Mouse (Mus musculus) hindbrain, embryonic 10.5 days (tissue): ENCODE results near the gene Rpl9-ps6. TPM values are rescaled to one million over a fixed set of nuclear protein-coding genes. Genes with fewer than 3 reads are reported as not detected.

Source experiments
- DNase-seq: peaks from one replicate; pipeline ENCODE4 v3.0.0-alpha.2; 2017; ENCODE audit warnings: low spot score
- H3K27ac ChIP-seq: fragments of 300-500 bp; sonication (generic); 2 replicates; pipeline ENCODE4 v1.5.1; 2016; ENCODE audit warnings: mild to moderate bottlenecking, moderate library complexity
- H3K27me3 ChIP-seq: fragments of 300-500 bp; sonication (generic); 2 replicates; pipeline ENCODE4 v1.6.1; 2016; ENCODE audit warnings: mild to moderate bottlenecking; ENCODE audit not compliant: poor library complexity, insufficient read depth, severe bottlenecking
- H3K36me3 ChIP-seq: fragments of 300-500 bp; sonication (generic); 2 replicates; pipeline ENCODE4 v1.6.1; 2016; ENCODE audit warnings: mild to moderate bottlenecking, moderate library complexity
- H3K4me1 ChIP-seq: fragments of 300-500 bp; sonication (generic); replicated peaks from 2 replicates; pipeline ENCODE4 v1.6.1; 2016; ENCODE audit warnings: mild to moderate bottlenecking
- H3K4me3 ChIP-seq: fragments of 300-500 bp; sonication (generic); 2 replicates; pipeline ENCODE4 v1.5.1; 2016; ENCODE audit warnings: mild to moderate bottlenecking, moderate library complexity
- H3K9me3 ChIP-seq: fragments of 300-500 bp; sonication (generic); 2 replicates; pipeline ENCODE4 v1.6.1; 2016; ENCODE audit warnings: mild to moderate bottlenecking, moderate library complexity
- WGBS: fragments of 180-500 bp; shearing (Covaris S2); methylation state at CpG from one replicate; pipeline ENCODE4 v1.1.7; 2016; 5-methylcytosine and 5-hydroxymethylcytosine counted together
- polyA plus RNA-seq: library from polyadenylated mRNA; unstranded; fragments of >200 nt; fragmentation: Nextera tagmentation; extraction: Ambion mirVana; gene quantifications from 2 replicates; pipeline ENCODE4 v1.2.1, GENCODE M21; 2016

The Rpl9-ps6 gene
- polyA plus RNA-seq, 1 experiment from 2014 or later: 54.2 TPM

DNA sequence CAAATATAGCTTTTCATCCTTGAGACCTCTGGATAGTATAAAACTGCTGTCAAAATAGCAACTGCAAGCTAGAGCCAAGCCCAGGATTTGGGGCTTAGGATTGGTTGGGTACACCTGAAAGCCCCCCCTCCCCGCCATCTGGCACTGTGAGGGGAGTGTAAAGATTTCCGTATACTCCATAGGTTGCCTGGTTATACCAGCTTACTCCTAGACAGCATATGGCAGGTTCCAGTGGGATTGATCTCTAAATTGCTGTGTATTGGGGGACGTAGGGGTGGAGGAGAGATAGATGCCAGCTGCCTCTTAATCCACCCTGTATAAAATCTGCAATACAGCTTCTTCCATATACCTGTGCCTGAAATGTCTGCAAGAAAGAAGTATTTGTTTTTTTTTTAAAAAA, 41.7 kb downstream of the Rpl9-ps6 start:
- Histone ChIP-seq H3K27ac (no peak overlapping the region), H3K36me3 (no peaks in the 10 kb centered on the region), H3K9me3 (no peaks in the 10 kb centered on the region), H3K4me1 (no peaks in the 10 kb centered on the region), H3K4me3 (no peak overlapping the region), H3K27me3 (no peaks in the 10 kb centered on the region)
- WGBS: 88% methylated on average over 3 of the region's 3 CpGs
- DNase-seq: no peak

DNA sequence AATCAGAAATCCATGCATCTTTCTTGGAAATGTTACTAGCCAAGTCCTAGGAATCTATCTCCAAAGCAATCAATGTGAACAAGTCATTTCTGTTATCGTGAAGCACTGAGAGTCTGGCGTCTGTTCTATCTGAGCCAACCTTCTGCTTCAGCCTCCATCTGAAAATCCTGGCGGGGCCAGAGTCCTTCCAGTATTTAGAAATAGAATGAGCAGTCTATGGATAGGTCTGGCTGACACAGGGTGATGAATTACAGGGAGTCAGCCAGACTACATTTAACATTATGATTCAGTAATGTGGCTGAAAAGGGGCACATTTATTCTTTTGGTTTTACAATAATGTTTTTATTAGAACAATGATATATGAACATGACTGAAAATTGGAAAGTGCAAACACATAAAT, 47.3 kb downstream of the Rpl9-ps6 start:
- Histone ChIP-seq H3K27ac (no peak overlapping the region), H3K27me3 (no peaks in the 10 kb centered on the region), H3K36me3 (no peaks in the 10 kb centered on the region), H3K4me1 (no peaks in the 10 kb centered on the region), H3K4me3 (no peak overlapping the region), H3K9me3 (no peaks in the 10 kb centered on the region)
- DNase-seq: no peak
- WGBS: 85% methylated on average over 3 of the region's 3 CpGs

DNA sequence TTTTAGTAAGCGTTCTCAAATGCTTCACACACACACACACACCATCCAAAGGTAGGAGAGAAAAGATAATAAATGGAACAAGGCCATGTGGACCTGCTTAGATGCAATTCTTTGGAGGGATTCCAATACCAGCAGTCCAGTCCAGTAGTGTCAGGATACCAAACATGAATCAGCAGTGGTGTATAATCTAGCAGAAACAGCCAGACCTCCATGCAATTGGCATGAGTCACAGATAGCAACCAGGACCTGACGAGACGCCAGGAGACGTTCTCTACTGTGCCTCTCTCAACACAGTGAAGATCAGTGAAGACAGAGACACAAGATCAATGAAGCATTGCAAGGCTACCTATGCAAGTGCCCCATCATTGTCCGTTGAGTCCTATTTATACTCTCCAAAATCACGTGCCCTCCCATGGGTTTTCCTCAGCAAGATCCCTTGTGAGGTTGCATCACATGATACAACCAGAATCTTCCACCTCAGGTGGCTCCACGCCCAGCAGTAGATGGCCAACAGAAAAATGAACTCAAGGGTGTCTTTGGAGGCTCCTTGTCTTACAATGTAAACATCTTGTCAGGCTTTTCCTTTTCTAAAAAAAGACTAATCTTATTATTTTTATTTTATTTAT, 49.6 kb downstream of the Rpl9-ps6 start:
- H3K4me3 ChIP-seq: no peak overlapping the region

More for the DNA sequence above, 49.6 kb downstream of the Rpl9-ps6 start:
- no peaks in the 10 kb centered on the region for H3K9me3 ChIP-seq
- H3K27me3 ChIP-seq: no peaks in the 10 kb centered on the region
- no peaks in the 10 kb centered on the region for H3K36me3 ChIP-seq
- no peak overlapping the region for H3K27ac ChIP-seq
- no peaks in the 10 kb centered on the region for H3K4me1 ChIP-seq
- DNase-seq: no peak
- 86% methylated on average over 7 of the region's 7 CpGs for whole genome bisulfite sequencing

Other genes starting within 250 kb of the Rpl9-ps6 start
- 13.9 and 14.4 TPM in 2 replicates for gene Sgms1, start 76.9 kb downstream of the Rpl9-ps6 start, polyA plus RNA-seq
- gene Minpp1, start 19.2 kb upstream of the Rpl9-ps6 start, polyA plus RNA-seq: 64.0 and 73.0 TPM in 2 replicates
- 0.68 and 1.7 TPM in 2 replicates for gene Papss2, start 129.2 kb upstream of the Rpl9-ps6 start, polyA plus RNA-seq